Mouse (Mus musculus) brain, embryonic 14.5 days (tissue): ENCODE results near the gene Pabpc4.

Source experiments
- CTCF ChIP-seq: fragments of 200-500 bp; IDR thresholded peaks from 2 replicates; pipeline ENCODE4 v1.5.1; 2012; ENCODE audit warnings: inconsistent platforms, mild to moderate bottlenecking, moderate library complexity, borderline replicate concordance; ENCODE audit not compliant: insufficient read depth, insufficient read length; ENCODE audit errors: extremely low read depth
- POLR2A ChIP-seq: fragments of 200-500 bp; IDR thresholded peaks from 2 replicates; pipeline ENCODE4 v1.6.1; 2012; ENCODE audit warnings: mild to moderate bottlenecking, inconsistent platforms, borderline replicate concordance; ENCODE audit not compliant: poor library complexity, insufficient read depth, insufficient read length, severe bottlenecking; ENCODE audit errors: extremely low read depth

- TF ChIP-seq POLR2A (no peak), CTCF (no peak)
Observed at GRCm38 (mm10) chr4:123298226-123298625, 36.1 kb downstream of the Pabpc4 start.
